Mouse (Mus musculus) kidney, embryonic 16.5 days (tissue): ENCODE measurements at regions not wholly inside any gene's neighbourhood (a gene's known extent, or its start where the extent isn't known, plus 50 kb on each side); places are given as distances from the start of the nearest gene placed in this dataset.
"Not testable (repeated sequence)": the region's sequence is repeated elsewhere in the genome, so short reads cannot be mapped to it uniquely, and the experiment has no call there.

ENCODE experiments used
- ATAC-seq: fragments of 200-750 bp; cut with Nextera tagmentation; 2 replicates; pipeline ENCODE4 v1.8.0; 2017; ENCODE audit warnings: moderate TSS enrichment; ENCODE audit not compliant: low FRiP score, low TSS enrichment
- H3K27ac ChIP-seq: fragments of 300-500 bp; sonication (generic); 2 replicates; pipeline ENCODE4 v1.5.1; 2014; ENCODE audit warnings: low read length
- H3K27me3 ChIP-seq: fragments of 300-500 bp; sonication (generic); 2 replicates; pipeline ENCODE4 v1.6.1; 2014; ENCODE audit warnings: low read length, control low read depth, mixed read lengths; ENCODE audit not compliant: insufficient read depth
- H3K36me3 ChIP-seq: fragments of 300-500 bp; sonication (generic); 2 replicates; pipeline ENCODE4 v1.6.1; 2014; ENCODE audit warnings: low read length, control low read depth, mixed read lengths; ENCODE audit not compliant: insufficient read depth
- H3K4me1 ChIP-seq: fragments of 300-500 bp; sonication (generic); 2 replicates; pipeline ENCODE4 v1.6.1; 2014; ENCODE audit warnings: low read length, control low read depth, mixed read lengths; ENCODE audit not compliant: insufficient read depth
- H3K4me2 ChIP-seq: fragments of 300-500 bp; sonication (generic); replicated peaks from 2 replicates; pipeline ENCODE4 v1.6.1; 2014; ENCODE audit warnings: low read depth, low read length
- H3K4me3 ChIP-seq: fragments of 300-500 bp; sonication (generic); 2 replicates; pipeline ENCODE4 v1.5.1; 2014; ENCODE audit warnings: mild to moderate bottlenecking, low read length
- H3K9ac ChIP-seq: fragments of 300-500 bp; sonication (generic); replicated peaks from 2 replicates; pipeline ENCODE4 v1.6.1; 2014; ENCODE audit warnings: low read length
- H3K9me3 ChIP-seq: fragments of 300-500 bp; sonication (generic); 2 replicates; pipeline ENCODE4 v1.6.1; 2016; ENCODE audit warnings: low read length, control low read depth
- WGBS: fragments of 180-500 bp; shearing (Covaris S2); extraction: QIAGEN DNeasy Blood & Tissue Kit; methylation state at CpG from one replicate; pipeline ENCODE4 v1.1.7; 2014; 5-methylcytosine and 5-hydroxymethylcytosine counted together

DNA sequence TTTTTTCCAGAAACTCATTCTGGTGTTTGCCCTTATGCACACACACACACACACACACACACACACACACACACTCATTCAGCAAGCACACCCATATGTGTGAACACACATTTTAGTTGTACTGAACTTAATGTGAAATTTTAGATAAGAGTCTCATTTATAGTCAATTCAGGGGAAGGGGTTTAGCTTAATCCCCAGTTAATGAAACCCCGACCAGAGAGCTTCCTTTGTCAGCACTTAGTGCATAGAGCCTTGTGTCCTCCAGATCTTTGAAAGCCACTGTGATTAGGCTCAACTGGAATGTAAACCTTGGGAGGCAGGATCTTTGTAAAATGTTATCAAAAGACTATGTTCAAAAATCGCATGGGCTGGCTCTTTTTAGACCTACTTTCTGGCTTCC, 53.4 kb downstream of the Rps12 start:
- Histone ChIP-seq H3K36me3 (no peaks in the 10 kb centered on the region), H3K4me2 (no peak overlapping the region), H3K27me3 (no peaks in the 10 kb centered on the region), H3K9ac (no peak overlapping the region), H3K4me3 (no peak overlapping the region), H3K4me1 (no peaks in the 10 kb centered on the region), H3K9me3 (no peaks in the 10 kb centered on the region), H3K27ac (no peak overlapping the region)
- WGBS, result 63% methylated on average over 2 of the region's 2 CpGs
- no peak for ATAC-seq

DNA sequence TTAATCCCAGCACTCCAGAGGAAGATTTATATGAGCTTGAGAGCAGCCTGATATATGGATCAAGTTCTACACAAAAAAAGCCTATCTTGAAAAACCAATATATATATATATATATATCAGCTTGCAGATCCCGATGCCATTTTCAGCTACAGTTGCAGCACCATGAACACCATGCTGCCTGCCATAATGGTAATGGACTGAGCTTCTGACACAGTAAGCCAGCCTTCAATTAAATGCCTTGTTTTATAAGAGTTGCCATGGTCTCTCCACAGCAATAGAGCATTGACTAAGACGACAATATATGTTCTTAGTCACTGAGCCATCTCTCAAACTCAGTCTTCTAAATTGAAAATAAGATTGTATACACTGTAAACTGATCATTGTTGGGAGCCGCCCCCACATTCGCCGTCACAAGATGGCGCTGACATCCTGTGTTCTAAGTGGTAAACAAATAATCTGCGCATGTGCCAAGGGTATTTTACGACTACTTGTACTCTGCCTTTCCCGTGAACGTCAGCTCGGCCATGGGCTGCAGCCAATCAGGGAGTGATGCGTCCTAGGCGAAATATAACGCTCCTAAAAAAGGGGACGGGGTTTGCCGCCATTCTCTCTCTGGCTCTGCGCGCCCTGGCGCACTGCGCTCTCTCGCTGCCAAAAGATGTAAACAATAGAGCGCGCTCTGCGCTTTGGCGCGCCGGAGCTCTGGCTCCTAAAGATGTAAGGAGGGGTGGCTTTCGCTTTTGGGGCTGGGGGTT, 60.9 kb downstream of the Rps12 start:
- H3K36me3 ChIP-seq, H3K27me3 ChIP-seq, H3K4me1 ChIP-seq, H3K9me3 ChIP-seq, H3K4me2 ChIP-seq, H3K9ac ChIP-seq, H3K27ac ChIP-seq, ATAC-seq, H3K4me3 ChIP-seq: not testable (repeated sequence)
- WGBS, result 81% methylated on average over 22 of the region's 28 CpGs

DNA sequence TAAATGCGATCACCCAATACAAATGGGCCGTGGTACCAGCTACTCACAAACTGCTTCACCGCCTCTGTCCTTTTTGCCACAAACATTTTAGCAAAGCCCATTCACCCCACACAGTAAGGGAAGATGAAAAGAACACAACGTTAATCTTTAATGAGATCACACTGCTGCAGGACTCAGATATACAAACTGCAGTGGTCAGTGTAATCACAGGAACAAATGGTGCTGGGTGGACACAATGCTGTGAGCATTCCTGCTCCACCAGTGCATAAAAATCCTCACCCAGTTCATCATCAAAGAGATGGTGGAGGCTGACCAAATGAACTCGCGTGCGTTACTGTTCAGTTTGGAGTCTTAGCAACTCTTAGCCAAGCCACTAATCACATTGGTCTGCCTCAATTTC, 69.0 kb downstream of the Rps12 start:
- Histone ChIP-seq H3K4me3 (no peak overlapping the region), H3K4me2 (no peak overlapping the region), H3K4me1 (no peaks in the 10 kb centered on the region), H3K9me3 (no peaks in the 10 kb centered on the region), H3K27ac (no peak overlapping the region), H3K27me3 (no peaks in the 10 kb centered on the region), H3K9ac (no peak overlapping the region), H3K36me3 (no peaks in the 10 kb centered on the region)
- peak; percentile 46; the same call in 1 of the 2 replicates for ATAC-seq
- 49% methylated on average over 7 of the region's 7 CpGs for WGBS

DNA sequence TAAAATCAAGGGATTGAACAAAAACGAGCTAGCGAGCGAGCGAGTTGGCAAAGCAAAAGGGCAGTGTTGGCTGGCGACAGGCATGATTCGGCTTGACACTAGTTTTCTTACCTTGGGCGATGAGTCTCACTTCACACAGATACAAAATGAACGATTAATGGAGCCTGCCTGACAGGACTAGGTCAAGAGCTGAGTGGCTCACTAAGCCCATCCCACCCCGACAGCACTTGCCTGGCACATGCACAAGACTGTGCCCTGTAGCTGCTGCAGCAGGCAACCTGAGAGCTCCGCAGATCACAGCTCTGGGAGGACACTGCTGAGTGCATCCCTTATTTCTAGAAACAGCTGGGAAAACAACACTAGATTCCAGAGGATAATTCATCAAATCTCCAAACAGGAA, 71.6 kb downstream of the Rps12 start:
- no peaks in the 10 kb centered on the region for H3K27me3 ChIP-seq
- H3K4me1 ChIP-seq, result peaks cover 9% of the 10 kb centered on the region; the same call in 1 of the 2 replicates
- H3K9ac ChIP-seq, result no peak overlapping the region
- H3K4me2 ChIP-seq, result no peak overlapping the region
- WGBS, result 64% methylated on average over 10 of the region's 10 CpGs
- no peak overlapping the region for H3K27ac ChIP-seq
- no peak overlapping the region for H3K4me3 ChIP-seq
- ATAC-seq, result peak; percentile 81; the same call in 1 of the 2 replicates
- H3K36me3 ChIP-seq, result no peaks in the 10 kb centered on the region
- H3K9me3 ChIP-seq, result no peaks in the 10 kb centered on the region

DNA sequence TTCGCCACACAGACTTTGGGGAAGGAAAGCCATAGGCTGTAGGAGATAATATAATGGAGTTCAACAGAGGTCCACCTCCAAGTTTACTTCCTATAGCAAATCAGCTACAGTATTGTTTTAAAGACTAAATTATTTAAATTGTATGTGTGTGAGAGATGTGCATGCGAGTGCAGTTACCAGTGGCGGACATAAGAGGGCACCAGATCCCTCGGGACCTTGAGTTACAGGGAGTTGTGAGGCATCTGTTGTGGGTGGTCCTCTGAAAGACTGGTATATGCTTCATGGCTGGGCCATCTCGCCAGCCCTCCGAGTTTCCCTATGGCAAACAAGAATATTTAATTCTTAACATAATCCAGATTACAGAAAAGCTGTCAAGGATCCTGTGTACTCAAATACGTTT, 72.0 kb downstream of the Rps12 start:
- no peaks in the 10 kb centered on the region for H3K36me3 ChIP-seq

DNA sequence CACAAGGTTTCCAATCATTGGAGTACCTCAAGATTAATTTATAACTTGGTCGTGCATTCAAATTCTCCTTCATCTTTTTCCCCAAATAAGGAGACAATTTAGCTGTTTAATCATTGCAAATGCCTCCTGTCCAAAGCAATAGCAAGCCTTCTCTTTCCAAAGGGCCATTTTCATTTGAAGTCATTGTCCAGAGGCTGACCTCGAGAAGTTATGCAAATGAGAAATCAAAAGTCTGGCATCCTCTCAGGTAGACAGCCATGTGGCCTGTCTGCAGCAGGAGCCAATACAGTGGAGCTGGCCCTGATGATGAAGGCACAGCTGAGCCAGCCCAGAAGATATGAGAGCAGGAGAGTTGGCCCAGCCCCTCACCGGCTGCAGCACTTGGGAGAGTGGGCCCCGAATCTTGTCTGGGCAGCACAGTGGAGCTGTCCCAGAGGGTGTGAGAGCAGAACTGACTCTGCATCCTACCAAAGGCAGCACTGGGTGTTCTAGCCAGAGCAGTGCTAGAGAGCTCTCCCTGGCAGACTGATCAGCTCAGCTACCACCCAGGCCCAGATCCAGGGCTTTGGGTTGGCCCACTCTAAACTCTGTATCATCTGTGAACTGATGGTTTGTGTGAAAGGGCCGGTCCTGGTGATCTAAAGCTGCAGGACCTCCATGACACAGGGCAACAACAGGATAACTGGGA, 74.2 kb downstream of the Rps12 start:
- ATAC-seq, result 0 out of 2 replicates have a peak, but pooled peaks have one; percentile 19
- H3K9ac ChIP-seq, result no peak overlapping the region
- H3K4me2 ChIP-seq, result no peak overlapping the region
- no peak overlapping the region for H3K4me3 ChIP-seq
- H3K9me3 ChIP-seq, result no peaks in the 10 kb centered on the region
- no peaks in the 10 kb centered on the region for H3K36me3 ChIP-seq
- no peaks in the 10 kb centered on the region for H3K27me3 ChIP-seq
- WGBS, result 61% methylated on average over 5 of the region's 5 CpGs
- H3K4me1 ChIP-seq, result peaks cover 9% of the 10 kb centered on the region; the same call in 1 of the 2 replicates
- H3K27ac ChIP-seq, result no peak overlapping the region

More for the DNA sequence above, 72.0 kb downstream of the Rps12 start:
- no peak overlapping the region for H3K4me3 ChIP-seq
- H3K4me2 ChIP-seq, result no peak overlapping the region
- ATAC-seq, result no peak
- WGBS, result 95% methylated on average over 7 of the region's 7 CpGs
- H3K9ac ChIP-seq, result no peak overlapping the region
- H3K27ac ChIP-seq, result no peak overlapping the region
- H3K27me3 ChIP-seq, result no peaks in the 10 kb centered on the region
- no peaks in the 10 kb centered on the region for H3K9me3 ChIP-seq
- H3K4me1 ChIP-seq, result peaks cover 9% of the 10 kb centered on the region; the same call in 1 of the 2 replicates

DNA sequence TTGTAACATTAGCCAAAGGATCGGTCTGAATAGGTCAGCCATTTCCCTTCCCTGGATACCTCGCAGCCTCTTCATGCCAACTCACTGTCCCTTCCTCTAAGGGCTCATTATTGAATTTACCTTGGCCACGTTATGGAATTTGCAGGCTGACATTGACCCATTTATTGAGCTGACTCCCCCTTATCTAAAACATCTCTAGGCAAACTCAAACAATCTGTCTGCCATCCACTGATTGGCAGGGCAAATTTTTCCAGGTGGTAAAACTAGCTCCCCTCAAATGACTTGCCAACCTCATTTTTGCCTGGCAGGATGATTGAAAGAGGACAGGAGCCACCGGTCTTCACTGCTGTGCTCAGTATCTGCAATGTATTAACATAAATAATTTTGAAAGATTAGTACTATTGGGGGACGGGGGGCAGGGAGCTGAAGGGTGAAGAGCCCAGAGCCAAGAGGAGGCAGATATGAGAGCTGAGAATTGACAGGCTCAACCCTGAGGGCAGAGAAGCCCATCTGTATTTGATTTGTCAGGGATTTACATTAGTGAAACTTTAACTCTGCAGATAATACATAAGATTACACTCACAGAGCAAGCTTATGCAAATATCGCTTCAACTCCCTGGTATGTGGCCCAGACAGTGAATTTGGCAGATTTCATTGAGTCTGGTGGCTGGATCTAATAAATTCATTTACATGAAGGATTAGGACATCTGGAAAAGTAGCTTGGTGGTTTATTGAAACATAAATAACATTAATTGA, 75.5 kb downstream of the Rps12 start:
- Histone ChIP-seq H3K4me1 (peaks cover 9% of the 10 kb centered on the region; the same call in 1 of the 2 replicates), H3K9me3 (no peaks in the 10 kb centered on the region), H3K36me3 (no peaks in the 10 kb centered on the region), H3K4me3 (no peak overlapping the region), H3K9ac (no peak overlapping the region), H3K4me2 (no peak overlapping the region), H3K27me3 (no peaks in the 10 kb centered on the region), H3K27ac (no peak overlapping the region)
- ATAC-seq, result no peak
- 43% methylated on average over 6 of the region's 6 CpGs for WGBS

DNA sequence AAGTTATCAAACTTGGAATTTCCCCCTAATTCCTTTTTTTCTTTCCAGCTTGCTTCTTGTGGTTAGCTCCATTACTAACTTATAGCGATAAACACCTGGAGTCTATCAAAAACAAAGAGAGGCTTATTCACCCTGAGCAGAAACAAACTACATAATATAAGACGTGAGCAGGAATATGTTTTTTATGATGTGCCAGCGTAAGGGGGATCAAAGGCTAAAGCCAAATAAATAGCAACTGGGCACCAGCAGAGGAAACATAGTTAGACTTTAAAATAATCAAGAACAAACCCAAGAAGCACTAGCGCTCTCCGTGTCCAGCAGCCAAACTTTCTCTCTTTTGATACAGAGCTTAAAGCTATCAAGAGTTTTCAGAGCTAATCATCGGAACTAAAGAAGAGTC, 76.1 kb downstream of the Rps12 start:
- no peak for ATAC-seq
- peaks cover 9% of the 10 kb centered on the region; the same call in 1 of the 2 replicates for H3K4me1 ChIP-seq
- WGBS, result 68% methylated on average over 6 of the region's 6 CpGs
- H3K27ac ChIP-seq, result no peak overlapping the region
- H3K9me3 ChIP-seq, result no peaks in the 10 kb centered on the region
- no peaks in the 10 kb centered on the region for H3K36me3 ChIP-seq
- H3K4me3 ChIP-seq, result no peak overlapping the region
- no peak overlapping the region for H3K4me2 ChIP-seq
- H3K27me3 ChIP-seq, result no peaks in the 10 kb centered on the region
- H3K9ac ChIP-seq, result no peak overlapping the region

DNA sequence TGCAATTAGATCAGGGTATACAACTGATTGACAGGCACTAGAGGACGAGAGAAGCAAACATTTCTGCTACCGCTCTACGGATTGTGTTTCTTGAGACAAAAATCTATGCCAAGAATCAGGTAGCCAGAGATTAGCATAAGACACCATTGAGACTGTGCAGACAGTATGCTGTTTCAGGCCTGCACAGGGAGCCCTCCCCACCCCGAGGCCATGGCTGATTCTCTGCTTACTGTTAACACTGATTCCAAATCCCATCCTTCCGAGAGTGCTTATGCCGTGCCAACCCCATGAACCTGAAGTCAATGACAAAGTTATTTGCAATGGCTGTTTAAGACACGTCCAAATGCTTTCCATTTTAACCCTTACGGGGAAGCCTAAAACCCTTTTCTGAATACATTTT, 78.8 kb downstream of the Rps12 start:
- WGBS, result 89% methylated on average over 8 of the region's 8 CpGs

More for the DNA sequence above, 78.8 kb downstream of the Rps12 start:
- ATAC-seq, result no peak
- Histone ChIP-seq H3K4me3 (no peak overlapping the region), H3K4me1 (peaks cover 9% of the 10 kb centered on the region; the same call in 1 of the 2 replicates), H3K9ac (no peak overlapping the region), H3K36me3 (no peaks in the 10 kb centered on the region), H3K4me2 (no peak overlapping the region), H3K27me3 (no peaks in the 10 kb centered on the region), H3K9me3 (no peaks in the 10 kb centered on the region), H3K27ac (no peak overlapping the region)
